28 mouse cellular contexts compared by ENCODE assay signal in genomic region chr9:64849548-64849947, GRCm38 (mm10).
"Had no signal": no experiment of that assay in that cellular context is flagged by ENCODE, and none has a peak within 500 bp of the region (broad histone marks: within the 10 kb centered on the region; RNA-seq: fewer than 3 reads in every experiment).

No protein-coding gene starts in this region.

- H3K27ac ChIP-seq: embryonic facial prominence, embryonic 12.5 days; embryonic facial prominence, embryonic 13.5 days; embryonic facial prominence, embryonic 15.5 days; forebrain, embryonic 10.5 days; forebrain, embryonic 12.5 days; forebrain, embryonic 13.5 days; forebrain, embryonic 15.5 days; gastrocnemius, adult 2 months; heart, adult 2 months; heart, embryonic 10.5 days had no signal

- H3K4me1 ChIP-seq: embryonic facial prominence, embryonic 12.5 days; embryonic facial prominence, embryonic 13.5 days; embryonic facial prominence, embryonic 15.5 days; forebrain, embryonic 10.5 days; forebrain, embryonic 12.5 days; forebrain, embryonic 13.5 days; forebrain, embryonic 15.5 days; heart, embryonic 10.5 days had no signal

- H3K27me3 ChIP-seq: embryonic facial prominence, embryonic 12.5 days; embryonic facial prominence, embryonic 13.5 days; embryonic facial prominence, embryonic 15.5 days; forebrain, embryonic 12.5 days; forebrain, embryonic 13.5 days; forebrain, embryonic 15.5 days had no signal

- H3K36me3 ChIP-seq: embryonic facial prominence, embryonic 12.5 days; embryonic facial prominence, embryonic 15.5 days; forebrain, embryonic 10.5 days; forebrain, embryonic 12.5 days had no signal

- H3K9ac ChIP-seq: embryonic facial prominence, embryonic 12.5 days; embryonic facial prominence, embryonic 13.5 days; embryonic facial prominence, embryonic 15.5 days; forebrain, embryonic 12.5 days; forebrain, embryonic 13.5 days; forebrain, embryonic 15.5 days; forebrain, postnatal 0 days had no signal

- DNase-seq: cerebellum, adult 9-10 months; cerebellum, adult 9-11 months; cerebellum, postnatal 10 days; cerebellum, postnatal 14 days; cerebellum, postnatal 25 days; cerebellum, postnatal 36 days; embryo, embryonic 11 days; forebrain, postnatal 0 days; gastrocnemius, adult 2 months; gastrocnemius, postnatal 10 days; gastrocnemius, postnatal 14 days; gastrocnemius, postnatal 25 days; gastrocnemius, postnatal 36 days; heart, adult 11 months; heart, adult 18-20 months; heart, adult 2 months had no signal

- ATAC-seq: forebrain, embryonic 13.5 days; forebrain, embryonic 14.5 days; forebrain, embryonic 15.5 days; forebrain, embryonic 16.5 days; forebrain, postnatal 0 days had no signal

- H3K4me3 ChIP-seq: embryonic facial prominence, embryonic 12.5 days; embryonic facial prominence, embryonic 13.5 days; embryonic facial prominence, embryonic 15.5 days; erythroblast, embryonic 14.5 days; forebrain, embryonic 10.5 days; forebrain, embryonic 12.5 days; forebrain, embryonic 13.5 days; forebrain, embryonic 15.5 days; gastrocnemius, adult 2 months; heart, adult 2 months; heart, embryonic 10.5 days had no signal

- H3K4me2 ChIP-seq: embryonic facial prominence, embryonic 12.5 days; embryonic facial prominence, embryonic 13.5 days; embryonic facial prominence, embryonic 15.5 days; forebrain, embryonic 12.5 days; forebrain, embryonic 13.5 days; forebrain, embryonic 15.5 days; heart, embryonic 11.5 days had no signal

- H3K9me3 ChIP-seq: embryonic facial prominence, embryonic 12.5 days; embryonic facial prominence, embryonic 13.5 days; embryonic facial prominence, embryonic 15.5 days; forebrain, embryonic 10.5 days; forebrain, embryonic 12.5 days; forebrain, embryonic 13.5 days; forebrain, embryonic 15.5 days; heart, embryonic 10.5 days had no signal
